Mouse (Mus musculus) heart, adult 2 months (tissue): ENCODE results near the gene Apom. TPM values are rescaled to one million over a fixed set of nuclear protein-coding genes. Genes with fewer than 3 reads are reported as not detected.

Experiments
- DNase-seq, 2 experiments: peaks; one replicate each; pipeline ENCODE4 v3.0.0; 2021
- H3K27ac ChIP-seq: fragments of 200-600 bp; 2 replicates; pipeline ENCODE4 v1.8.1; 2022
- H3K27me3 ChIP-seq: fragments of 200-500 bp; 2 replicates; pipeline ENCODE4 v1.6.1; 2012; ENCODE audit warnings: mild to moderate bottlenecking, low read length, inconsistent platforms, mixed read lengths; ENCODE audit not compliant: control insufficient read depth, insufficient read depth
- H3K36me3 ChIP-seq: fragments of 200-500 bp; 2 replicates; pipeline ENCODE4 v1.6.1; 2012; ENCODE audit warnings: low read length, inconsistent platforms; ENCODE audit not compliant: control insufficient read depth, insufficient read depth
- H3K4me1 ChIP-seq: fragments of 200-500 bp; 2 replicates; pipeline ENCODE4 v1.6.1; 2011; ENCODE audit warnings: low read length; ENCODE audit not compliant: control insufficient read depth, insufficient read depth
- H3K4me3 ChIP-seq: fragments of 200-600 bp; 2 replicates; pipeline ENCODE4 v1.8.1; 2022
- H3K79me2 ChIP-seq: fragments of 200-500 bp; replicated peaks from 2 replicates; pipeline ENCODE4 v1.6.1; 2012; ENCODE audit warnings: mild to moderate bottlenecking, inconsistent platforms, low read length, moderate library complexity, mixed read lengths; ENCODE audit not compliant: control insufficient read depth, insufficient read depth
- H3K9ac ChIP-seq: fragments of 200-500 bp; 2 replicates; pipeline ENCODE4 v1.6.1; 2012; ENCODE audit warnings: low read depth, mild to moderate bottlenecking, control low read depth, inconsistent platforms, low read length, mixed read lengths
- CTCF ChIP-seq: fragments of 200-600 bp; IDR thresholded peaks from 2 replicates; pipeline ENCODE4 v1.8.1; 2022; ENCODE audit warnings: antibody characterized with exemption, mild to moderate bottlenecking, moderate library complexity
- EP300 ChIP-seq: fragments of 200-500 bp; IDR thresholded peaks from 2 replicates; pipeline ENCODE4 v1.6.1; 2011; ENCODE audit warnings: low read depth, low read length, control low read depth; ENCODE audit not compliant: insufficient read depth
- POLR2A ChIP-seq: fragments of 200-500 bp; IDR thresholded peaks from 2 replicates; pipeline ENCODE4 v1.6.1; 2011; ENCODE audit warnings: mild to moderate bottlenecking, low read depth, low read length, control low read depth; ENCODE audit not compliant: insufficient read depth
- WGBS: fragments of 180-500 bp; shearing (Covaris S2); methylation state at CpG from one replicate; pipeline ENCODE4 v1.1.7; 2018; 5-methylcytosine and 5-hydroxymethylcytosine counted together
- intact Hi-C: fragments of 180-260 bp; cut with DNase I; formaldehyde crosslinking; loops from one replicate; pipeline ENCODE4 v1.15.1; 2025
- polyA plus RNA-seq: library from polyadenylated mRNA; depleted of rRNA; stranded (reverse); fragments of >200 nt; gene quantifications from 2 replicates; pipeline ENCODE4 v1.2.3, GENCODE M21; 2012
- total RNA-seq, 2 experiments: library from RNA; stranded (reverse); gene quantifications; 2 replicates each; pipeline ENCODE4 v1.2.3; 2021

Gene Apom
- total and polyA plus RNA-seq, 3 experiments: not detected

- H3K27ac ChIP-seq: no peak overlapping the region
- 75% methylated on average over 3 of the region's 3 CpGs for WGBS
- TF ChIP-seq CTCF: no peak
- no peak for TF ChIP-seq POLR2A
- TF ChIP-seq EP300: no peak
- no peak overlapping the region for H3K4me3 ChIP-seq
- H3K9ac ChIP-seq: no peak overlapping the region
- no peaks in the 10 kb centered on the region; the same call in 1 of the 2 replicates for H3K4me1 ChIP-seq
- no peaks in the 10 kb centered on the region for H3K36me3 ChIP-seq
- no peaks in the 10 kb centered on the region for H3K27me3 ChIP-seq
- intact Hi-C loops: no loop called here
- no peak for DNase-seq
- H3K79me2 ChIP-seq: no peaks in the 10 kb centered on the region
These were observed 41.5 kb upstream of the Apom start for GRCm38 (mm10) chr17:35173329-35173728.

DNA sequence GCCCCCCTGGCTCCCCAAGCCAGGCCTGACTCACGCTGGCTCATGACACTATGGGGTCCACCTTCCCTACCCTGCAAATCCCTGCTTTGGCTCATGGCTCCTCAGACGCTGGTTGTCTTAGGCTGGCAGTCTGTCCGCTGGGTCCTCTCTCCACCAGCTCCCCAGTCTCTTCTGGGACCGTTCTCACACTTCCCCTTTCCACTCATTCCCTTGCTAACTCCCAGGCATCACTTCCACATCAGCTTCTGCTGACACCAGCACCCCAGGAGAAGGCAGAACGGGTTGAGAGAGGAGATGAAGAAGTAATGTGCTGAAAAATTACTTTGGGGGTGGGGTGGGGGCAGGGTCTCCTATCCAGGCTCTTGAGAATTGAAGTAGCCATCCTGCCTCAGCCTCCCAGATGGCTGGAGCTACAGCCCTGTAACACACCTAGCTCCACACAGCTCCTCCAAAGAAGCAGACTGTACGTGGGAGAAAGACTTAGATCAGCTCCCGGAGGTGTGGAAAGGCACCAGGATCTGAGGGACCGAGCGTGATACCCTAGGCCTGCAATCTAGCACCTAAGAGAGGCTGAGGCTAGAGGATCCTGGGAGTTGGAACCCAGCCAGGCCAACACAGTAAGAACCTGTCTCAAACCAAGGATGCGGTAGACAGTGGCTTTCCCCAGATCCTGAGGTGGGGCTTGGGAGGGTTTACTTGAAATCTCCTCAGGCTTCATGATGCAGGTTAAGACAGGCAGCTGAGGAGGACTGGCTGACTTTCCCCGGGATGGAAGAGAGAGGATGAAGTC lies 40.8 kb upstream of the Apom start:
- intact Hi-C loops: no loop called here
- H3K9ac ChIP-seq: no peak overlapping the region
- H3K36me3 ChIP-seq: no peaks in the 10 kb centered on the region
- H3K79me2 ChIP-seq: no peaks in the 10 kb centered on the region
- H3K4me3 ChIP-seq: no peak overlapping the region
- no peaks in the 10 kb centered on the region for H3K27me3 ChIP-seq
- 58% methylated on average over 11 of the region's 11 CpGs for WGBS
- no peaks in the 10 kb centered on the region; the same call in 1 of the 2 replicates for H3K4me1 ChIP-seq
- 0 out of 2 replicates have a peak overlapping the region, but pooled peaks have one; percentile 12 for H3K27ac ChIP-seq
- TF ChIP-seq CTCF: no peak
- no peak for TF ChIP-seq EP300
- peak; percentile 49; the same call in 1 of the 2 replicates for TF ChIP-seq POLR2A
- DNase-seq: peak in 1 of 2 experiments; percentile 37

- DNase-seq: no peak
- Histone ChIP-seq H3K27ac (no peak overlapping the region), H3K4me1 (peaks cover 2% of the 10 kb centered on the region), H3K36me3 (peaks cover 4% of the 10 kb centered on the region; the same call in 1 of the 2 replicates), H3K79me2 (0 out of 2 replicates have a peak, but pooled peaks cover under 1% of the 10 kb centered on the region), H3K4me3 (no peak overlapping the region), H3K27me3 (no peaks in the 10 kb centered on the region), H3K9ac (no peak overlapping the region)
- intact Hi-C loops: no loop called here
- no peak for TF ChIP-seq EP300
- TF ChIP-seq CTCF: peak; percentile 86
- TF ChIP-seq POLR2A: no peak
- 12% methylated on average over 4 of the region's 4 CpGs for WGBS
These were observed 36.8 kb upstream of the Apom start for GRCm38 (mm10) chr17:35168541-35169207.

GRCm38 (mm10) chr17:35167794-35168193 lies 35.9 kb upstream of the Apom start:
- H3K27me3 ChIP-seq: no peaks in the 10 kb centered on the region
- TF ChIP-seq CTCF (no peak), POLR2A (no peak), EP300 (no peak)
- no peak for DNase-seq
- peaks cover 4% of the 10 kb centered on the region for H3K4me1 ChIP-seq
- H3K4me3 ChIP-seq: no peak overlapping the region
- 82% methylated on average over 7 of the region's 7 CpGs for WGBS
- H3K36me3 ChIP-seq: peaks cover 9% of the 10 kb centered on the region
- intact Hi-C loops: loop anchor here (2.0 kb wide), 1 partner anchor 69 kb away; no protein-coding TSS in a partner anchor
- no peak overlapping the region for H3K27ac ChIP-seq
- peaks cover 2% of the 10 kb centered on the region; the same call in 1 of the 2 replicates for H3K79me2 ChIP-seq
- H3K9ac ChIP-seq: no peak overlapping the region

DNA sequence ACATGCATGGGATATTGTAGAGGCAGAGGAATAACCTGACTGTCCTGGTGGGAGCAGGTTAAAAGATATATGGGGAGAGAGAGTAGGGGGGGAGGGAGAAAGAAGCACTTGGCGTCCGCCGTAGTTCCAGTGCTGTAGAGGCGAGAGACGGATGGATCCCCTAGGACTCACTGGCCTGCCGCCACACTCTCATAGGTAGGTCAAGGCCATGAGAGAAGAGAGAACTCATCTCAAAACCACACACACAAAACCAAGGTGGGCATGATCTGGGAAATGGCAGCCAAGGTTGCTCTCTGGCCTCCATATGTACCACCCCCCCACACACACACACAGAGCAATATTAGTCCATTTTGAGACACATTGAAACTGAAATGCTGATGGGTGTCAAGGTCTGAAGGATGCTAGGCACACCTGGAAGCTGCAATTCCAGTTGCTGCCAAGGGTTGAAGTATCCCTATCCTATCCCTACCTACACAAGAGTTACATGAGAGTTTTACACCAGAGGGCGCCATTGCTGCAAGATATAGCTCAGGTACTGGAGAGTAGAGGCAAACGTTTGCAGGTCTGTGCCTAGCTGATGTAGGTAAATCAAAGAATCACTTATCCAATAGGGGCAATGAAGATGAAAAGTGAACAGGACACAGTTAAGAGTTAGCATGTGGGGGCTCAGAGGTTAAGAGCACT lies 34.6 kb upstream of the Apom start:
- Histone ChIP-seq H3K79me2 (peaks cover 3% of the 10 kb centered on the region; the same call in 1 of the 2 replicates), H3K4me3 (no peak overlapping the region), H3K27me3 (no peaks in the 10 kb centered on the region), H3K9ac (no peak overlapping the region), H3K4me1 (peaks cover 12% of the 10 kb centered on the region), H3K27ac (no peak overlapping the region), H3K36me3 (peaks cover 18% of the 10 kb centered on the region)
- intact Hi-C loops: loop anchor here (2.0 kb wide), 1 partner anchor 70 kb away; no protein-coding TSS in a partner anchor
- peak in 1 of 2 experiments; percentile 51 for DNase-seq
- TF ChIP-seq CTCF (peak; percentile 75), EP300 (no peak), POLR2A (no peak)
- WGBS: 72% methylated on average over 8 of the region's 8 CpGs
